Mouse (Mus musculus) bone marrow, adult 2 months (tissue): ENCODE data around the gene Rilp.

Experiments used
- CTCF ChIP-seq: fragments of 200-500 bp; IDR thresholded peaks from 2 replicates; pipeline ENCODE4 v1.5.1; 2011; ENCODE audit warnings: low read length, control low read depth; ENCODE audit not compliant: control insufficient read depth, insufficient read depth
- POLR2A ChIP-seq: fragments of 200-500 bp; IDR thresholded peaks from 2 replicates; pipeline ENCODE4 v1.6.1; 2011; ENCODE audit warnings: low read depth, mild to moderate bottlenecking, control low read depth, low read length, borderline replicate concordance; ENCODE audit not compliant: control insufficient read depth

DNA sequence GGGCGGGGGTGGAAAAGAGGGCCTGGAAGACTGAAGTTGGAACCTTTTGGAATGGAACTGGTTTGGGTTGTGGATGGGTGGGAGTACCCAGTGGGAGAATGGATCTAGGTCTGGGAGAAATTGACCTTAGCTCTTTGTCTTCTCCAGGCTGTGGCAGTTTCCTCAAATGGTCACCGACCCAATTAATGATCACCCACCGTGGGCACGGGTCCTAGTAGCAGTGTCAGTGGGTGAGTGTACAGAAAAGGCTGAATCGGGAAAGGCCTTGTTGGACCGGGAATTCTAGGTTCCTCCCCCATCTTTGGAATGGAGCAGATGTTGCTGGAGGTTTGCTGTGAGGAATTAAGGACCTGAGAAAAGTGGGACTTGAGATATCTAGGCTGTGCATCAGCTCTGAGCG is 41.5 kb upstream of the Rilp start:
- TF ChIP-seq CTCF: no peak
- no peak for TF ChIP-seq POLR2A
